Mouse (Mus musculus) kidney, adult 2 months (tissue): Measurements from ENCODE around the gene Prss54.

Experiments
- CTCF ChIP-seq: fragments of 200-500 bp; conservative IDR thresholded peaks from 2 replicates; pipeline ENCODE4 v1.5.1; 2011; ENCODE audit warnings: low read depth, mild to moderate bottlenecking, control low read depth, low read length, moderate library complexity, mixed read lengths; ENCODE audit not compliant: insufficient read depth, insufficient read length
- POLR2A ChIP-seq: fragments of 200-500 bp; IDR thresholded peaks from one replicate; pipeline ENCODE4 v1.6.1; 2011; ENCODE audit warnings: low read depth, low read length, control low read depth

- TF ChIP-seq CTCF (no peak), POLR2A (no peak)
Observed at GRCm38 (mm10) chr8:95523991-95524390, 52.1 kb downstream of the Prss54 start.
